Mouse (Mus musculus): ENCODE data around the gene 2510039O18Rik. TPM values are rescaled to one million over a fixed set of nuclear protein-coding genes. Genes with fewer than 3 reads are reported as not detected.

2510039O18Rik gene
- total and polyA plus RNA-seq, 3 experiments = 48.3 to 59.9 TPM; not detected in 1

- TF ChIP-seq USF2 (IDR thresholded peaks at IDR 0.05; ENCODE audit: borderline replicate concordance in 1 of 2, insufficient read depth in 1 of 2, low read depth in 1 of 2, low read length in 2 of 2) (no peak), GATA1 (IDR thresholded peaks at IDR 0.05; ENCODE audit: low read depth, low read length) (no peak), GABPA (IDR thresholded peaks at IDR 0.05; ENCODE audit: low read depth, low read length) (no peak), RAD21 (IDR thresholded peaks at IDR 0.05; ENCODE audit: low read depth, low read length) (no peak), MXI1 (IDR thresholded peaks at IDR 0.05; ENCODE audit: low read depth, low read length) (peak; percentile 90), NRF1 (IDR thresholded peaks at IDR 0.05; ENCODE audit: insufficient read depth, low read depth, low read length, poor library complexity, severe bottlenecking) (no peak), NELFE (IDR thresholded peaks at IDR 0.05; ENCODE audit: low read depth, low read length) (peak; percentile 57), POLR2AphosphoS2 (IDR thresholded peaks at IDR 0.05; ENCODE audit: low read length) (no peak), CHD1 (IDR thresholded peaks at IDR 0.05; ENCODE audit: low read depth, low read length) (no peak), JUND (IDR thresholded peaks at IDR 0.05; ENCODE audit: low read depth, low read length) (no peak), ETS1 (IDR thresholded peaks at IDR 0.05; ENCODE audit: low read depth, low read length) (no peak)
These were observed 36.2 kb upstream of the 2510039O18Rik start, which contains the start of gene Mfn2 (continued) for GRCm38 (mm10) chr4:147904313-147905089.

GRCm38 (mm10) chr4:147905090-147905659, 35.5 kb upstream of the 2510039O18Rik start:
- no peak for DNase-seq (ENCODE audit: low read depth, low spot score)
- no peaks in the 10 kb centered on the region for H3K27me3 ChIP-seq (ENCODE audit: control insufficient read depth in 1 of 2, insufficient read depth in 2 of 2, low read length in 2 of 2)
- H3K79me2 ChIP-seq (ENCODE audit: control insufficient read depth, insufficient read depth, low read length, poor library complexity) = peaks cover 19% of the 10 kb centered on the region
- H3K9ac ChIP-seq (ENCODE audit: control insufficient read depth, low read depth, low read length, poor library complexity, severe bottlenecking) = peak overlapping the region; percentile 57
- H3K9me3 ChIP-seq (replicated peaks; ENCODE audit: insufficient read depth, low read length) = no peaks in the 10 kb centered on the region
- H3K27ac ChIP-seq (ENCODE audit: control insufficient read depth, low read depth, low read length) = no peak overlapping the region
- TF ChIP-seq NELFE (IDR thresholded peaks at IDR 0.05; ENCODE audit: low read depth, low read length) (no peak), KAT2A (conservative IDR thresholded peaks at IDR 0.05; ENCODE audit: low read depth, low read length) (no peak), TBP (IDR thresholded peaks at IDR 0.05; ENCODE audit: low read depth, low read length) (no peak), ELF1 (IDR thresholded peaks at IDR 0.05; ENCODE audit: low read depth, low read length) (no peak), NRF1 (IDR thresholded peaks at IDR 0.05; ENCODE audit: insufficient read depth, low read depth, low read length, poor library complexity, severe bottlenecking) (no peak), JUND (IDR thresholded peaks at IDR 0.05; ENCODE audit: low read depth, low read length) (no peak), MAFK (IDR thresholded peaks at IDR 0.05; ENCODE audit: borderline replicate concordance, low read depth, low read length) (no peak), CHD1 (IDR thresholded peaks at IDR 0.05; ENCODE audit: low read depth, low read length) (no peak), ZC3H11A (IDR thresholded peaks at IDR 0.05; ENCODE audit: low read depth, low read length) (no peak), MAX (IDR thresholded peaks at IDR 0.05; ENCODE audit: low read length) (no peak), MYB (IDR thresholded peaks at IDR 0.05; ENCODE audit: low read depth, low read length) (no peak), SMC3 (IDR thresholded peaks at IDR 0.05; ENCODE audit: low read depth, low read length) (no peak), USF2 (IDR thresholded peaks at IDR 0.05; ENCODE audit: borderline replicate concordance in 1 of 2, insufficient read depth in 1 of 2, low read depth in 1 of 2, low read length in 2 of 2) (no peak), ZMIZ1 (IDR thresholded peaks at IDR 0.05; ENCODE audit: low read depth, low read length) (no peak)
- peaks cover 0 to 22% of the 10 kb centered on the region in 2 experiments for H3K4me1 ChIP-seq (ENCODE audit: control insufficient read depth in 1 of 2, insufficient read depth in 2 of 2, low read length in 2 of 2)
- peak overlapping the region; percentile 48 to 100 for H3K4me3 ChIP-seq (ENCODE audit: control insufficient read depth in 1 of 2, insufficient read depth in 1 of 2, low read depth in 2 of 2, low read length in 2 of 2)
- H3K36me3 ChIP-seq (ENCODE audit: control insufficient read depth in 1 of 2, insufficient read depth in 2 of 2, low read length in 2 of 2) = peaks cover 0 to 12% of the 10 kb centered on the region in 2 experiments; a peak in 3 of 4 replicates
